Mouse (Mus musculus) cortical plate, adult 2 months (tissue): Measurements from ENCODE around the gene Alox15.

Experiments used
- CTCF ChIP-seq: fragments of 200-500 bp; IDR thresholded peaks from 2 replicates; pipeline ENCODE4 v1.5.1; 2011; ENCODE audit warnings: mild to moderate bottlenecking, control low read depth, low read length; ENCODE audit not compliant: insufficient read depth; ENCODE audit errors: extremely low read depth
- POLR2A ChIP-seq: fragments of 200-500 bp; IDR thresholded peaks from 2 replicates; pipeline ENCODE4 v1.6.1; 2011; ENCODE audit warnings: mild to moderate bottlenecking, low read length, control low read depth; ENCODE audit not compliant: insufficient read depth; ENCODE audit errors: extremely low read depth

- TF ChIP-seq POLR2A, result no peak
- no peak for TF ChIP-seq CTCF
These were observed 35.6 kb upstream of the Alox15 start for GRCm38 (mm10) chr11:70387436-70387835.
